Mouse (Mus musculus): ENCODE data around the gene Capn3. TPM values are rescaled to one million over a fixed set of nuclear protein-coding genes. Genes with fewer than 3 reads are reported as not detected.
A peak's percentile ranks its signal among the peaks of the same experiment; 100 is the strongest.

Gene Capn3
- total and polyA plus RNA-seq, 2 experiments from 2014 or later: 1.6 to 1.8 TPM

- Histone ChIP-seq H3K9me3 (replicated peaks; ENCODE audit: control insufficient read depth, low read length) (no peaks in the 10 kb centered on the region), H3K4me2 (ENCODE audit: low read depth, low read length) (no peak overlapping the region), H3K4me1 (ENCODE audit: control insufficient read depth, insufficient read depth) (no peaks in the 10 kb centered on the region), H3K36me3 (replicated peaks; ENCODE audit: control insufficient read depth, insufficient read depth, low read length) (peaks cover 92% of the 10 kb centered on the region), H3K27ac (ENCODE audit: low read depth) (no peak overlapping the region), H3K27me3 (ENCODE audit: control insufficient read depth, insufficient read depth, low read length) (no peaks in the 10 kb centered on the region), H3K4me3 (ENCODE audit: low read depth, low read length) (no peak overlapping the region), H3K9ac (replicated peaks; ENCODE audit: low read depth, low read length) (no peak overlapping the region)
- TF ChIP-seq EP300 (IDR thresholded peaks at IDR 0.05; ENCODE audit: low read depth) (no peak), CTCF (IDR thresholded peaks at IDR 0.05; ENCODE audit: low read depth) (no peak)
- no peak for ATAC-seq (ENCODE audit: insufficient read depth, low read depth)
- 98% methylated on average over 4 of the region's 4 CpGs for WGBS
- DNase-seq (ENCODE audit: low spot score): no peak
Measured at GRCm38 (mm10) chr2:120514181-120514580, 58.4 kb downstream of the Capn3 start.

GRCm38 (mm10) chr2:120518547-120519210 lies 62.9 kb downstream of the Capn3 start:
- peak; percentile 53; the same call in 1 of the 2 replicates for ATAC-seq (ENCODE audit: insufficient read depth, low read depth)
- no peak overlapping the region for H3K4me3 ChIP-seq (ENCODE audit: low read depth, low read length)
- 85% methylated on average over 5 of the region's 5 CpGs for WGBS
- DNase-seq (ENCODE audit: low spot score): no peak
- peak overlapping the region; percentile 48; the same call in 1 of the 2 replicates for H3K27ac ChIP-seq (ENCODE audit: low read depth)
- H3K4me2 ChIP-seq (ENCODE audit: low read depth, low read length): no peak overlapping the region
- no peaks in the 10 kb centered on the region for H3K9me3 ChIP-seq (replicated peaks; ENCODE audit: control insufficient read depth, low read length)
- no peak overlapping the region for H3K9ac ChIP-seq (replicated peaks; ENCODE audit: low read depth, low read length)
- H3K27me3 ChIP-seq (ENCODE audit: control insufficient read depth, insufficient read depth, low read length): no peaks in the 10 kb centered on the region
- H3K4me1 ChIP-seq (ENCODE audit: control insufficient read depth, insufficient read depth): no peaks in the 10 kb centered on the region
- H3K36me3 ChIP-seq (replicated peaks; ENCODE audit: control insufficient read depth, insufficient read depth, low read length): peaks cover 97% of the 10 kb centered on the region
- TF ChIP-seq EP300 (IDR thresholded peaks at IDR 0.05; ENCODE audit: low read depth) (no peak), CTCF (IDR thresholded peaks at IDR 0.05; ENCODE audit: low read depth) (no peak)

GRCm38 (mm10) chr2:120526771-120527170 lies 71.0 kb downstream of the Capn3 start:
- peaks cover 98% of the 10 kb centered on the region for H3K36me3 ChIP-seq (replicated peaks; ENCODE audit: control insufficient read depth, insufficient read depth, low read length)
- DNase-seq (ENCODE audit: low spot score): no peak
- WGBS: 84% methylated on average over 5 of the region's 5 CpGs

DNA sequence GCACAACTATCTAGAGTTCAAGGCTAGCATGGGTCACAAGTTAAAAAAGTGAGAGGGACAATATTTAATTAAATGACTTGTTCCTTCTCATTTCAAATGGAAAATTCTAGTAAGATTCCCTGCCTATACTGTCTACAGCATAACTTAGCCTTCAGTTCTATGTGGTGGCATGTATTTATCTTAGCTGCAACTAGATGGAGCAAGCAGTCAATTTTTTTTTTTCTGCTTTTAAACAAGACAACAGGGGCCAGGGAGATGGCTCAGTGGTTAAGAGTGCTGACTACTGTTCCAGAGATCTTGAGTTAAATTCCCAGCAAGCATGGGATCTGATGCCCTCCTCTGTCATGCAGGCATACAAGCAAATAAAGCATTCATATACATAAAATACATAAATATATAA lies 73.7 kb downstream of the Capn3 start:
- H3K9ac ChIP-seq (replicated peaks; ENCODE audit: low read depth, low read length): no peak overlapping the region
- DNase-seq (ENCODE audit: low spot score) (peak; percentile 28), ATAC-seq (ENCODE audit: insufficient read depth, low read depth) (no peak)
- no peak overlapping the region for H3K27ac ChIP-seq (ENCODE audit: low read depth)
- no peak overlapping the region for H3K4me2 ChIP-seq (ENCODE audit: low read depth, low read length)
- TF ChIP-seq EP300 (IDR thresholded peaks at IDR 0.05; ENCODE audit: low read depth): no peak
- TF ChIP-seq CTCF (IDR thresholded peaks at IDR 0.05; ENCODE audit: low read depth): no peak
- no peak overlapping the region for H3K4me3 ChIP-seq (ENCODE audit: low read depth, low read length)
- H3K27me3 ChIP-seq (ENCODE audit: control insufficient read depth, insufficient read depth, low read length): no peaks in the 10 kb centered on the region
- H3K9me3 ChIP-seq (replicated peaks; ENCODE audit: control insufficient read depth, low read length): no peaks in the 10 kb centered on the region
- peaks cover 96% of the 10 kb centered on the region for H3K36me3 ChIP-seq (replicated peaks; ENCODE audit: control insufficient read depth, insufficient read depth, low read length)
- H3K4me1 ChIP-seq (ENCODE audit: control insufficient read depth, insufficient read depth): no peaks in the 10 kb centered on the region

More at GRCm38 (mm10) chr2:120526771-120527170, 71.0 kb downstream of the Capn3 start:
- no peaks in the 10 kb centered on the region for H3K9me3 ChIP-seq (replicated peaks; ENCODE audit: control insufficient read depth, low read length)
- H3K4me1 ChIP-seq (ENCODE audit: control insufficient read depth, insufficient read depth): no peaks in the 10 kb centered on the region
- TF ChIP-seq CTCF (IDR thresholded peaks at IDR 0.05; ENCODE audit: low read depth) (no peak), EP300 (IDR thresholded peaks at IDR 0.05; ENCODE audit: low read depth) (no peak)
- ATAC-seq (ENCODE audit: insufficient read depth, low read depth): no peak
- no peak overlapping the region for H3K9ac ChIP-seq (replicated peaks; ENCODE audit: low read depth, low read length)
- H3K27me3 ChIP-seq (ENCODE audit: control insufficient read depth, insufficient read depth, low read length): no peaks in the 10 kb centered on the region
- no peak overlapping the region for H3K27ac ChIP-seq (ENCODE audit: low read depth)
- H3K4me2 ChIP-seq (ENCODE audit: low read depth, low read length): no peak overlapping the region
- H3K4me3 ChIP-seq (ENCODE audit: low read depth, low read length): no peak overlapping the region

DNA sequence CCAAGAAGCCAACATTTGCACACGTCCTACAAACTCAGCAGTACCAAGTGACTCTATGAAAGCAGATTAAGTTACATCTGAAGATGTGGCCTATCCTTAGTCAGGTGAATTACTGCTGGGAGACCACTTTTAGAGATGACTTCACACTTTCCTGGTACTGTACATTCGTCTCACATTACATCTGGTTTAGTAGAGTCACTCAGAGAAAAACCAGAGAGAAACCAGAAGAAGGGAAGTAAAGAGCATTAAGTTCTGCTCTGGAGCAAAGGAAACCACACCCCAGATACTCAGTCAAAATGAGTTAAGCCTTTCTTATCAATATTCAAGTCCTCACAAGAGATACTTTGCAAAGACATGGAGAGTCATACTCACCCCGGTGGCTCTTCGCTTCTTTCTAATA lies 75.4 kb downstream of the Capn3 start:
- ATAC-seq (ENCODE audit: insufficient read depth, low read depth) (no peak), DNase-seq (ENCODE audit: low spot score) (no peak)
- no peak for TF ChIP-seq EP300 (IDR thresholded peaks at IDR 0.05; ENCODE audit: low read depth)
- no peak for TF ChIP-seq CTCF (IDR thresholded peaks at IDR 0.05; ENCODE audit: low read depth)
- no peak overlapping the region for H3K4me2 ChIP-seq (ENCODE audit: low read depth, low read length)
- H3K9ac ChIP-seq (replicated peaks; ENCODE audit: low read depth, low read length): no peak overlapping the region
- H3K36me3 ChIP-seq (replicated peaks; ENCODE audit: control insufficient read depth, insufficient read depth, low read length): peaks cover 91% of the 10 kb centered on the region
- H3K4me1 ChIP-seq (ENCODE audit: control insufficient read depth, insufficient read depth): no peaks in the 10 kb centered on the region
- no peak overlapping the region for H3K4me3 ChIP-seq (ENCODE audit: low read depth, low read length)
- H3K9me3 ChIP-seq (replicated peaks; ENCODE audit: control insufficient read depth, low read length): no peaks in the 10 kb centered on the region
- 80% methylated on average over 4 of the region's 4 CpGs for WGBS
- peak overlapping the region; percentile 11; the same call in 1 of the 2 replicates for H3K27ac ChIP-seq (ENCODE audit: low read depth)
- no peaks in the 10 kb centered on the region for H3K27me3 ChIP-seq (ENCODE audit: control insufficient read depth, insufficient read depth, low read length)

DNA sequence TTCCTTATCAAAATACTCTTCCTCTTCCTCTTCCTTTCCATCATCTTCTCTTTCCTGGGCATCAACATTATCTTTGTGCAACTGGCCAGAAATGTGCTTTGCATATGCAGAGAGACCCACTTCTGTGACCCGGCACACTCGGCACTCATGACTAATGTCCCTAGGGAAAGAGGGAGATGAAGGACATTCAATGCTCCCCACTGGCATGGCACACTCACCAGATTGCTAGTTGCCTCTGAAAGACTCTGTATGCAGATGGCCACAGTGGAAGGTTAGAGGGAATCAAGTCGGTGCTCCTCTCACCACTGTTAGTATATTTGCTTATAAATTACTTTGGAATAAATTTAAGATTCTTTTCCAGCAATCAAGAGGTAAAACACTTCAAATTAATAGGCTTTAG lies 83.5 kb downstream of the Capn3 start:
- WGBS: 13% methylated on average over 3 of the region's 3 CpGs
- TF ChIP-seq EP300 (IDR thresholded peaks at IDR 0.05; ENCODE audit: low read depth): no peak
- no peak for TF ChIP-seq CTCF (IDR thresholded peaks at IDR 0.05; ENCODE audit: low read depth)
- peak; percentile 47 for DNase-seq (ENCODE audit: low spot score)
- Histone ChIP-seq H3K27ac (ENCODE audit: low read depth) (peak overlapping the region; percentile 97), H3K36me3 (replicated peaks; ENCODE audit: control insufficient read depth, insufficient read depth, low read length) (peaks cover 30% of the 10 kb centered on the region), H3K4me2 (ENCODE audit: low read depth, low read length) (peak overlapping the region; percentile 66), H3K27me3 (ENCODE audit: control insufficient read depth, insufficient read depth, low read length) (no peaks in the 10 kb centered on the region), H3K9me3 (replicated peaks; ENCODE audit: control insufficient read depth, low read length) (no peaks in the 10 kb centered on the region), H3K4me3 (ENCODE audit: low read depth, low read length) (peak overlapping the region; percentile 47), H3K9ac (replicated peaks; ENCODE audit: low read depth, low read length) (peak overlapping the region; percentile 63), H3K4me1 (ENCODE audit: control insufficient read depth, insufficient read depth) (peaks cover 13% of the 10 kb centered on the region)
- peak; percentile 55 for ATAC-seq (ENCODE audit: insufficient read depth, low read depth)

Data from heart, postnatal 0 days (tissue).